Mouse (Mus musculus): Measurements from ENCODE around the gene Gm2115.

The Gm2115 gene

DNA sequence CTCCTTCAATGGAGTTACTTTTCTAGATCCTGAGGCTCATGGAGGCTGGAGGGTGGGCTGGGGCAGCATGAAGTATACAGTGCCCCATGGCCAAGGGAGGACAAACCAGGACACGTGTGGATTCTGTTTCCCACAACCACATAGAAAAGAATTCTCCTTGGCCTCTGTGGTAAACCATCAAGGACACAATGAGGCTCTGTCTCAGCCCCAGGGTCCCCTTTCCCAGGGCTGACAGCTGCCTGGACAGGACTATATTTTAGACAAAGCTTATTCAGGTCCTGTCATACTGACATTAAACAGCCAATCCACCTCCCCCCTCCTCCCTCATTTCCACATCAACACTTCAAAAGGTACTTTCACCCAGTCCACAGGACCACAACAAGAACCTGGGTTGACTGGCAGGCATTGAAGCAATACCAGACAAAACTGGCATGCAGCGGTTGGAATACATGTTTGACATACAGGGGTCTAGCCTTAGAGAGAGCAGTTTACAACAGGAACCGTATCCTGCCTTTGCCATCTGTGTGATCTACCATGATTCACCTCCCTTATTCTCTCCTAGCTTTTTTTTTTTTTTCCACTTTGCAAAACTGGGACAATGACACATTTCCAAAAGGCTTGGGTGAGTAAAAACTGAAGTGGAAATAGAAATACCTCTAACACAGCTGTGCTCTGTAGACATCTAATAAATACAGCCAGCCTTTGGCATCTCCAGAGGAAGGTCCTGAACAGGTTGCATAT, 57.8 kb downstream of the Gm2115 start:
- DNase-seq: no peak

DNA sequence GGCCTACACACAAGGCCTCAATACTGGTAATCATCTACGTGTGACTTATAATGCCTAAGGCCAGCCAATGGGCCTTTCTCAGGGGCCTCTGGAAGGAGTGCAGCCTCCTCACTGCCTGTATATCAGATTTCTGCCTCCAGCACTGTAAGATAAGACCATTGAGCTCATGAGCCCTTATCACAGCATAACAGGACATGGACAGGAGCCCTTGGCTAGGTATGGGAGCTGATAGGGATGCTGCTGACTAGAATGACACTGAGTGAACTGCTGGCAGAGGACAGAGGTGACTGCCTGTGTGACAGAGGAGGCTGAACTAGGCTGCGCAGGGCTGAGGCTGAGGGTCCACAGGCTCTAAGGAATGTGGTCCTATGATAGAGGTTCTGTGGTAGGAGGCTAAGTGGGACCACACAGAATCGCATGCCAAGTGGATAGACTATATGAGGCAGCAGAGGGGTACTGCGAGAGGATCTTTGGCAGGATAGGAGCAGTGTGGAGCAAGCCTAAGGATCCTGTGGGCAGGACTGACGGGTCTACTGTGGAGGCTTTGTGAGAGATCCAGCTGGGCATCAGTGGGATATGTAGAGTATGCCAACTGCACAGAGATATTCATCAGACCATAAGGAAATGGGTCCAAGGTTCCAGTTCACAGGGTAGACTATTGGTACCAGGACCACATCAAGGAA, 58.5 kb downstream of the Gm2115 start:
- no peak for DNase-seq

- no peak for DNase-seq
These were observed 61.9 kb downstream of the Gm2115 start for GRCm38 (mm10) chr7:84590622-84591021.

DNA sequence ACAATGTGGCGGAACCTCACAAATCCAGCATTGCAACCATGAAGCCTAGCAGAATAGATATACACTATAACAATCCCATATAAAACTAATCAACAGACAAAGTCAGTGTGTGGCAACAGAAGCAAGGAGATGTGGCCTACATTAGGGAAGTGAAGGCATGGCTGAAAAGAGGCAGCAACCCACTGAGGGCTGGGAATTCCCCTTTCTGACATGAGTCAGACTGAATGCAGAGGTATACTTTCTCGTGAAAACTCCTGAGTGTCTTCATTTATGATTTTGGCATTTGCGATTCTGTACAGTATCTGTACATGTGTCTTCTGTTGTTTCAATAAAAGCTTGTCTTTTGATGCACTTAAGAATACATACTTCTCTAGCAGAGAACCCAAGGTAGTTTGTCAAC, 62.6 kb downstream of the Gm2115 start:
- DNase-seq: no peak

GRCm38 (mm10) chr7:84594087-84594916, 65.5 kb downstream of the Gm2115 start:
- DNase-seq: peak; percentile 28

DNA sequence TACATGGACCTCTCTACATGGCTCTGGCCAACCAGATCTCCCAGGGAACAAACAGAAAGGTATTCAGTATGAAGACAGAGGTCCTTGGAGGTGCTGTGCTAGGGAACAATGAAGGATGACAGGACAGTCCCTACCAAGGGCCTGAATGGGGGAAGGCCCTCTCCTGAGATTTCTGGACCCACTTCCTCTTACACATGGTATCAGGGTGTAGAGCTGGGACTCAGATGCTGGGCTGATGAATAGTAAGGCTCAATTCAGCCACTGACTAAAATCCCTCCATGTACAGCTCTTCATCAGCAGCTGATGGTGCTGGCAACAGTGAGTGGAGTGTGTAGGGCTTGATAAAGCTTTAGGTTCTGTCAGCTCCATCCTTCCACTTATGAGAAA, 66.2 kb downstream of the Gm2115 start:
- peak; percentile 1 for DNase-seq

GRCm38 (mm10) chr7:84596002-84596401, 67.2 kb downstream of the Gm2115 start:
- DNase-seq: peak; percentile 0

- no peak for DNase-seq
These were observed 67.9 kb downstream of the Gm2115 start for GRCm38 (mm10) chr7:84596633-84597032.

DNA sequence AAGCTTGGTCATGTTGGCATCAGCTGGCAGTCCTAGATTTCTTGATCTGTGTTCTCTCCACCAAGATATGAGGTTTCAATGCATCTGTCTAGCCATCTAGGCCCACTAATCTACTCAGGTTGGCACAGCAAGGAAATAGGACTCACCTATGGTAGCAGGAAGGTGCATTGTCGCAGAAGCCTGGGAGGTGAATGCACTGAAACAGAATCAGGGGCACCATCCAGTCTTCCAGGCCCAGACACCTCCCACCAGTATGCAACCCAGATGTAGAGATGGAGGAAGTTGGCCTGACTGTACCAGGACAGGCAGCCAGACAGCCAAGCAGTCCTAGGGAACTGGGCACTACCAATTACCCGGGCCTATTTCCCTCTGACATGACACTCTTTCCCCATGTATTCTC, 71.9 kb downstream of the Gm2115 start:
- no peak for DNase-seq

DNA sequence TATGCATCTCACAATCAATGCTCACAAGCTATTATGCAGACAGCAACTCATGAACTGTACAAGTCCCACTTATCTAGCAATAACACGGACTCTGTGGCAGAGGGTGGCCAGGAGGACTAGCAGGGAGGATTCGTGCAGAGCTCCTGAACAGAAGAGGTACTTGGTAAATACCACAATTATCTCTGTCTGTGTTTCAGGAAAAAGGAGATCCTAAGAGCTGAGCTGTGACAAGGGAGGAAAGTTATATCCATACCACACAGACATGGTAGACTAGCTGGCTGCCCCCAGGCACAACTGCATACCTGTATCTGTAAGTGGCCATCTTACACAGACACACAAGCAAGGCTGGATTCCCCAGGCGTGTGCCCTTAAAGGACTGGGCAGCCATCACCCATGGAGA, 72.6 kb downstream of the Gm2115 start:
- DNase-seq: no peak

GRCm38 (mm10) chr7:84604501-84604900, 75.7 kb downstream of the Gm2115 start:
- peak; percentile 88 for DNase-seq

DNA sequence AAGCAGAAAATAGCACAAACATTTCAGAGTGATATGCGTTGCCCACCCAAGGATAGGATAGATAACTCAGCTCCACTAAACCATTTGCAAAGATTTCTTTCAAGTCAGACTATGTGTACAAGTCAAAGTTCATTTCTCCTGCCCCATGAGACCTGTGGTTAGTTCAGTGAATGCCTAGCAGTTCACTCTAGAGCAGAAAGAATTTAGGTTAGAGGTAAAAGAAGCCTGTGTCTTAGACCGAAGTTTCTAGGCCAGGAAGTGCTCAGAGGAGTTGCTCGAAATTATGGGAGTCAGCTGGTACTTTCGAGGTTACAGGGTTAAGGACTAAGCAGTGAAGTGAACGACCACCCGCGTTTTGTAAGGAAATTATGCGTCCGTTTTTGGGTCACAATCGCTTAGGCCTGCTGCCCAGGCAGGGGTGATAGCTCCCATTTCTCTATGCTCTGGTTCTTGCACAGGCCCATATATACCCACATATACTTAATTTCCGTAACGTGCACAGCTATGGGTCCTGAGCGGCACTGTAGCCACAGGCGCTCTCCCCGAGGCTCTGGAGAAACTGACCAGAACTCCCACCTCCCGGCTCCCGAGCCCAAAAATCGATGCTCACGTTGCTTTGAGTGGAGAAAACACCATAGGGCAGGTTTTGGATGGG, 76.4 kb downstream of the Gm2115 start:
- DNase-seq: no peak

DNA sequence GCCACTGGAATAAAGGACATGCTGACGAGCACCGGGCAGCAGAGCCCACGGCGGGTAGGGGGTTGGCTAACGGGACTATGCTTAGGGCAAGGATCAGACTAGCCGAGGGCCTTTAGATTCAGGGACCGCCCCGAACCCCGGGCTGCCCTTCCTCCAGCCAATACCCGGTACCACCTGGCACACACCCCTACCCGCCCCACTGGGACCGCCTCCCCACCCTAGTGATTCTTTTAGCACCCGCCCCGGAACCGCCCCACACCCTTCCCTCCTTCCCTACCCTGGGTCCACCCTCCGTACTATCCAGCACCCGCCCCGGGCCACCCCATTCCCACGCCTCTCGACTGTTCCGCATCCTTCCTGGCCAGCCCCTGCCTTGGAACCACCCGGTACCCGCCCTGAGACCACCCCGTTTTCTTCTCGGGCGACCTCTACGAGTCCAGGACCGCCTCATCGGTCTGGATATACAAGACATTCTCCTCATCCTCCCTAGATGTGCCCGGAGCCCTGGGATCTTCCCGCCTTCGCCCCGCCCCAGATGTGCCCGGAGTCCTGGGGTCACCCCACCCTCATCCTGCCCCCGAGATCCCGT, 77.0 kb downstream of the Gm2115 start:
- DNase-seq: peak; percentile 95

GRCm38 (mm10) chr7:84606293-84606749, 77.6 kb downstream of the Gm2115 start, which contains the start of gene Fah:
Gene Fah, minus strand, starts transcription at chr7:84606722.
- peak; percentile 90 for DNase-seq

GRCm38 (mm10) chr7:84611609-84612008, 82.9 kb downstream of the Gm2115 start:
- no peak for DNase-seq

GRCm38 (mm10) chr7:84612445-84612844, 83.7 kb downstream of the Gm2115 start:
- no peak for DNase-seq

- DNase-seq: no peak
These were observed 90.2 kb downstream of the Gm2115 start for GRCm38 (mm10) chr7:84618951-84619350.

- no peak for DNase-seq
These were observed 92.2 kb downstream of the Gm2115 start for GRCm38 (mm10) chr7:84620956-84621355.

GRCm38 (mm10) chr7:84623718-84624117, 95.0 kb downstream of the Gm2115 start:
- DNase-seq: no peak

DNA sequence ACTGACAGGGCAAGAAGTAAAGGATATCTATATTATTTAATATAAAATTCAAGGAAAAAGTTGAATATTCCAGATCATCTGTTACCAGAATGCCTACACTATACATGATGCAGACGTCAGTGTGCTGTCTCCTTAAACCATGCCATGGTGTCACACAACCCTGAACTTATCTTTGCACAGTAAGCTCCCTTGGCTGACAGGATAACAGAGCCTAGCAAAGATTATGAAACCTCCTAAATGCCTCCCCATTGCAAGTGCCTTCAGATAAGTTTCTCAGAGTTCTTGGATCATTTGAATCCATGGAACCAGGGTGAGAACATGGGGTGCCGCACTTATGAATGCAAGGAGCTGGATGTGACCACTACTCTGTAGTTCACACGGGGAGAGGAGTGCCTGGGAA, 103.1 kb downstream of the Gm2115 start:
- DNase-seq: no peak
